In genomic region chr14:15083812-15084211, GRCm38 (mm10) we compare ENCODE assay signal across 20 mouse cellular contexts.
DNase-seq lines count a peak whose midpoint lies in the region; ATAC-seq and TF ChIP-seq lines count a peak whose summit lies in the region.
"Had no signal": no experiment of that assay in that cellular context is flagged by ENCODE, and none has a peak within 500 bp of the region (broad histone marks: within the 10 kb centered on the region; RNA-seq: fewer than 3 reads in every experiment).

No protein-coding gene starts in this region.

- no peaks in the 10 kb centered on the region for H3K79me2 ChIP-seq in CH12.LX (replicated peaks; ENCODE audit: control insufficient read depth, extremely low read depth, insufficient read depth, poor library complexity, severe bottlenecking)

- ATAC-seq in liver, embryonic 12.5 days = no peak
- ATAC-seq: forebrain, embryonic 16.5 days; hindbrain, embryonic 16.5 days had no signal

- no peaks in the 10 kb centered on the region for H3K9me3 ChIP-seq in CH12.LX (replicated peaks; ENCODE audit: low read length)
- H3K9me3 ChIP-seq in liver, embryonic 12.5 days (replicated peaks) = no peaks in the 10 kb centered on the region
- H3K9me3 ChIP-seq: neural tube, embryonic 15.5 days had no signal

- no peak overlapping the region for H3K4me2 ChIP-seq in CH12.LX (ENCODE audit: insufficient read depth, low read depth, poor library complexity, severe bottlenecking)
- H3K4me2 ChIP-seq in liver, embryonic 12.5 days = no peak overlapping the region
- H3K4me2 ChIP-seq: heart, embryonic 11.5 days; limb, embryonic 13.5 days; neural tube, embryonic 15.5 days had no signal

- no peak for TF ChIP-seq POLR2A in CH12.LX (IDR thresholded peaks at IDR 0.05; ENCODE audit: low read depth, low read length)

- no peaks in the 10 kb centered on the region for H3K27me3 ChIP-seq in CH12.LX (replicated peaks)
- no peaks in the 10 kb centered on the region for H3K27me3 ChIP-seq in liver, embryonic 12.5 days (replicated peaks)
- H3K27me3 ChIP-seq: limb, embryonic 13.5 days; neural tube, embryonic 15.5 days had no signal

- H3K9ac ChIP-seq in CH12.LX (ENCODE audit: insufficient read depth, low read depth) = no peak overlapping the region
- H3K9ac ChIP-seq in liver, embryonic 12.5 days = no peak overlapping the region
- H3K9ac ChIP-seq: limb, embryonic 13.5 days; liver, embryonic 14.5 days; neural tube, embryonic 15.5 days had no signal

- TF ChIP-seq CTCF in CH12.LX (conservative IDR thresholded peaks at IDR 0.05 in 1 of 2, IDR thresholded peaks at IDR 0.05 in 1 of 2; ENCODE audit: low read depth in 2 of 2, low read length in 2 of 2) = no peak

- dilution Hi-C loops in CH12.LX (cut with MboI; ENCODE audit: extremely low pct_ligation_motif_present, extremely low pct_unique_long_range_greater_than_20kb, low sequenced_read_pairs) = no loop called here

- no peak for TF ChIP-seq RAD21 in CH12.LX (IDR thresholded peaks at IDR 0.05; ENCODE audit: low read depth, low read length)

- TF ChIP-seq EP300 in CH12.LX (IDR thresholded peaks at IDR 0.05; ENCODE audit: low read length) = no peak

- in situ Hi-C loops in CH12.LX (cut with MboI; ENCODE audit: low pct_ligation_motif_present, low pct_unique_long_range_greater_than_20kb, low sequenced_read_pairs) = no loop called here

- WGBS in liver, embryonic 12.5 days (ENCODE audit: insufficient replicate concordance) = 14% methylated on average over 1 of the region's 1 CpGs

- H3K27ac ChIP-seq in CH12.LX (ENCODE audit: insufficient read depth, low read depth) = no peak overlapping the region
- H3K27ac ChIP-seq in liver, embryonic 12.5 days = no peak overlapping the region
- H3K27ac ChIP-seq: kidney, postnatal 0 days; limb, embryonic 13.5 days; liver, embryonic 14.5 days; neural tube, embryonic 15.5 days; stomach, postnatal 0 days had no signal

- DNase-seq in CD4-positive, CD25-positive, alpha-beta regulatory T cell, adult 2 months (ENCODE audit: low read depth, low spot score) = peak; percentile 64
- peak; percentile 9 for DNase-seq in CH12.LX (ENCODE audit: extremely low read depth)
- peak; percentile 83 for DNase-seq in naive thymus-derived CD4-positive, alpha-beta T cell, adult 2 months (ENCODE audit: low read depth)
- peak; percentile 83 for DNase-seq in thymus, postnatal 14 days
- no peak for DNase-seq in embryo, embryonic 10 days (ENCODE audit: low spot score)
- no peak for DNase-seq in cerebellum, postnatal 25 days
- DNase-seq: cerebellum, adult 18-20 months; kidney, adult 11 months; midbrain, embryonic 14.5 days; right cerebral cortex, postnatal 25 days had no signal

- H3K4me1 ChIP-seq in CH12.LX (ENCODE audit: control insufficient read depth in 1 of 2, insufficient read depth in 2 of 2) = peaks cover 0 to 3% of the 10 kb centered on the region in 2 experiments; a peak in 1 of 4 replicates
- no peaks in the 10 kb centered on the region for H3K4me1 ChIP-seq in liver, embryonic 12.5 days
- H3K4me1 ChIP-seq: neural tube, embryonic 15.5 days had no signal

- H3K36me3 ChIP-seq in CH12.LX (replicated peaks in 1 of 2; ENCODE audit: control insufficient read depth in 1 of 2, insufficient read depth in 1 of 2, low read length in 1 of 2) = no peaks in the 10 kb centered on the region
- H3K36me3 ChIP-seq in liver, embryonic 12.5 days = no peaks in the 10 kb centered on the region
- H3K36me3 ChIP-seq: limb, embryonic 13.5 days; neural tube, embryonic 15.5 days had no signal

- no peak overlapping the region for H3K4me3 ChIP-seq in CH12.LX (replicated peaks in 1 of 3; ENCODE audit: low read depth in 2 of 3, low read length in 2 of 3, poor library complexity in 1 of 3)
- no peak overlapping the region for H3K4me3 ChIP-seq in liver, embryonic 12.5 days
- H3K4me3 ChIP-seq: limb, embryonic 13.5 days; myocyte; neural tube, embryonic 15.5 days had no signal

TF ChIP-seq in CH12.LX, 34 proteins besides CTCF, POLR2A, EP300 and RAD21:
- TF ChIP-seq ETS1 (conservative IDR thresholded peaks at IDR 0.05; ENCODE audit: low read depth, low read length) (no peak), HCFC1 (IDR thresholded peaks at IDR 0.05; ENCODE audit: low read depth, low read length) (no peak)

Comparison
In these comparisons a context has a peak if more than half of its experiments do, and no peak if none do; other contexts are left out.
1. DNase-seq: peak in CD4-positive, CD25-positive, alpha-beta regulatory T cell, adult 2 months (single experiment), CH12.LX (single experiment), naive thymus-derived CD4-positive, alpha-beta T cell, adult 2 months (single experiment) and thymus, postnatal 14 days (single experiment); none in embryo, embryonic 10 days (single experiment) and cerebellum, postnatal 25 days (0 of 2).